Mouse (Mus musculus) MEL-GATA-1-ER (cell line): ENCODE data around the gene Senp2.
A peak's percentile ranks its signal among the peaks of the same experiment; 100 is the strongest.

Experiments used
- DNase-seq: peaks from one replicate; pipeline ENCODE4 v3.0.0-alpha.2; 2012; ENCODE audit warnings: low read depth; ENCODE audit errors: extremely low read depth

Gene Senp2

GRCm38 (mm10) chr16:22022122-22022521, 12.8 kb downstream of the Senp2 start:
- no peak for DNase-seq

- no peak for DNase-seq
Measured at GRCm38 (mm10) chr16:22027474-22027873, 18.2 kb downstream of the Senp2 start.

GRCm38 (mm10) chr16:22038554-22038953, 29.3 kb downstream of the Senp2 start:
- DNase-seq = no peak

GRCm38 (mm10) chr16:22039978-22040377, 30.7 kb downstream of the Senp2 start:
- no peak for DNase-seq

- no peak for DNase-seq
Measured at GRCm38 (mm10) chr16:22043830-22044229, 34.5 kb downstream of the Senp2 start.

GRCm38 (mm10) chr16:22045930-22046329, 36.6 kb downstream of the Senp2 start:
- no peak for DNase-seq

GRCm38 (mm10) chr16:22046739-22047366, 37.6 kb downstream of the Senp2 start:
- peak; percentile 21 for DNase-seq

- no peak for DNase-seq
Measured at GRCm38 (mm10) chr16:22053411-22053810, 44.1 kb downstream of the Senp2 start.

GRCm38 (mm10) chr16:22057498-22057897, 48.2 kb downstream of the Senp2 start:
- peak; percentile 65 for DNase-seq

GRCm38 (mm10) chr16:22058871-22059270, 49.6 kb downstream of the Senp2 start:
- DNase-seq = no peak

- no peak for DNase-seq
Measured at GRCm38 (mm10) chr16:22060416-22060815, 51.1 kb downstream of the Senp2 start.

- DNase-seq = peak; percentile 42
Measured at GRCm38 (mm10) chr16:22061555-22062160, 52.4 kb downstream of the Senp2 start.

- DNase-seq = peak; percentile 37
Measured at GRCm38 (mm10) chr16:22062284-22062683, 53.0 kb downstream of the Senp2 start.

- DNase-seq = no peak
Measured at GRCm38 (mm10) chr16:22065536-22065935, 56.3 kb downstream of the Senp2 start.

GRCm38 (mm10) chr16:22067406-22067805, 58.1 kb downstream of the Senp2 start:
- no peak for DNase-seq

GRCm38 (mm10) chr16:22071361-22071760, 62.1 kb downstream of the Senp2 start:
- no peak for DNase-seq

- no peak for DNase-seq
Measured at GRCm38 (mm10) chr16:22075067-22075466, 65.8 kb downstream of the Senp2 start.

GRCm38 (mm10) chr16:22075829-22076619, 66.7 kb downstream of the Senp2 start:
- DNase-seq = no peak

GRCm38 (mm10) chr16:22076620-22076941, 67.3 kb downstream of the Senp2 start:
- DNase-seq = no peak

GRCm38 (mm10) chr16:22080125-22080710, 70.9 kb downstream of the Senp2 start:
- no peak for DNase-seq

- DNase-seq = no peak
Measured at GRCm38 (mm10) chr16:22085411-22085810, 76.1 kb downstream of the Senp2 start.

- DNase-seq = no peak
Measured at GRCm38 (mm10) chr16:22091255-22091783, 82.0 kb downstream of the Senp2 start.
